Mouse (Mus musculus): ENCODE measurements around the gene Rph3al.
A peak's percentile ranks its signal among the peaks of the same experiment; 100 is the strongest.

Rph3al gene

GRCm38 (mm10) chr11:75907406-75907805 lies 30.8 kb downstream of the Rph3al start:
- DNase-seq (ENCODE audit: low spot score in 2 of 2) = no peak

GRCm38 (mm10) chr11:75906556-75906955 lies 31.7 kb downstream of the Rph3al start:
- no peak for DNase-seq (ENCODE audit: low spot score in 2 of 2)

- DNase-seq (ENCODE audit: low spot score in 2 of 2) = no peak
Measured at GRCm38 (mm10) chr11:75904982-75905381, 33.2 kb downstream of the Rph3al start.

- no peak for DNase-seq (ENCODE audit: low spot score in 2 of 2)
Measured at GRCm38 (mm10) chr11:75904501-75904900, 33.7 kb downstream of the Rph3al start.

GRCm38 (mm10) chr11:75903486-75903885 lies 34.7 kb downstream of the Rph3al start:
- DNase-seq (ENCODE audit: low spot score in 2 of 2) = peak; percentile 14 to 37

GRCm38 (mm10) chr11:75901339-75901738 lies 36.9 kb downstream of the Rph3al start:
- no peak for DNase-seq (ENCODE audit: low spot score in 2 of 2)

GRCm38 (mm10) chr11:75899676-75900075 lies 38.6 kb downstream of the Rph3al start:
- DNase-seq (ENCODE audit: low spot score in 2 of 2) = no peak

GRCm38 (mm10) chr11:75898532-75898931 lies 39.7 kb downstream of the Rph3al start:
- DNase-seq (ENCODE audit: low spot score in 2 of 2) = no peak

- DNase-seq (ENCODE audit: low spot score in 2 of 2) = no peak
Measured at GRCm38 (mm10) chr11:75894791-75895420, 43.3 kb downstream of the Rph3al start.

GRCm38 (mm10) chr11:75893956-75894355 lies 44.3 kb downstream of the Rph3al start:
- DNase-seq (ENCODE audit: low spot score in 2 of 2) = no peak

GRCm38 (mm10) chr11:75887349-75887748 lies 50.9 kb downstream of the Rph3al start:
- no peak for DNase-seq (ENCODE audit: low spot score in 2 of 2)

- DNase-seq (ENCODE audit: low spot score in 2 of 2) = no peak
Measured at GRCm38 (mm10) chr11:75881234-75881633, 57.0 kb downstream of the Rph3al start.

- DNase-seq (ENCODE audit: low spot score in 2 of 2) = no peak
Measured at GRCm38 (mm10) chr11:75880064-75880463, 58.2 kb downstream of the Rph3al start.

- peak in 1 of 2 experiments; percentile 28 for DNase-seq (ENCODE audit: low spot score in 2 of 2)
Measured at GRCm38 (mm10) chr11:75878460-75878859, 59.8 kb downstream of the Rph3al start.

GRCm38 (mm10) chr11:75876043-75876780 lies 62.0 kb downstream of the Rph3al start:
- DNase-seq (ENCODE audit: low spot score in 2 of 2) = peak in 1 of 2 experiments; percentile 9

- no peak for DNase-seq (ENCODE audit: low spot score in 2 of 2)
Measured at GRCm38 (mm10) chr11:75871688-75872087, 66.5 kb downstream of the Rph3al start.

GRCm38 (mm10) chr11:75870947-75871346 lies 67.3 kb downstream of the Rph3al start:
- no peak for DNase-seq (ENCODE audit: low spot score in 2 of 2)

- no peak for DNase-seq (ENCODE audit: low spot score in 2 of 2)
Measured at GRCm38 (mm10) chr11:75870386-75870785, 67.8 kb downstream of the Rph3al start.

- DNase-seq (ENCODE audit: low spot score in 2 of 2) = no peak
Measured at GRCm38 (mm10) chr11:75869898-75870297, 68.3 kb downstream of the Rph3al start.

- DNase-seq (ENCODE audit: low spot score in 2 of 2) = no peak
Measured at GRCm38 (mm10) chr11:75866861-75867260, 71.4 kb downstream of the Rph3al start.

GRCm38 (mm10) chr11:75865859-75866258 lies 72.4 kb downstream of the Rph3al start:
- DNase-seq (ENCODE audit: low spot score in 2 of 2) = no peak

GRCm38 (mm10) chr11:75865253-75865619 lies 73.0 kb downstream of the Rph3al start:
- DNase-seq (ENCODE audit: low spot score in 2 of 2) = no peak

- DNase-seq (ENCODE audit: low spot score in 2 of 2) = peak in 1 of 2 experiments; percentile 12
Measured at GRCm38 (mm10) chr11:75864529-75865252, 73.5 kb downstream of the Rph3al start.

All from natural killer cell, adult 2 months (primary cell).